Mouse (Mus musculus) liver, postnatal 0 days (tissue): ENCODE measurements at regions not wholly inside any gene's neighbourhood (a gene's known extent, or its start where the extent isn't known, plus 50 kb on each side); places are given as distances from the start of the nearest gene placed in this dataset.

ENCODE experiments used
- ATAC-seq: fragments of 200-750 bp; cut with Nextera tagmentation; 2 replicates; pipeline ENCODE4 v1.8.0; 2017; ENCODE audit warnings: mild to moderate bottlenecking, moderate library complexity
- DNase-seq: peaks from one replicate; pipeline ENCODE4 v3.0.0-alpha.2; 2016
- H3K27ac ChIP-seq: fragments of 300-500 bp; sonication (generic); 2 replicates; pipeline ENCODE4 v1.5.1; 2014; ENCODE audit warnings: antibody characterized with exemption, moderate library complexity, mild to moderate bottlenecking, low read depth
- H3K27me3 ChIP-seq: fragments of 300-500 bp; sonication (generic); 2 replicates; pipeline ENCODE4 v1.6.1; 2014; ENCODE audit warnings: low read length, control low read depth, mixed read lengths; ENCODE audit not compliant: insufficient read depth
- H3K36me3 ChIP-seq: fragments of 300-500 bp; sonication (generic); replicated peaks from 2 replicates; pipeline ENCODE4 v1.6.1; 2014; ENCODE audit warnings: mild to moderate bottlenecking, control low read depth, low read length, moderate library complexity, mixed read lengths; ENCODE audit not compliant: insufficient read depth
- H3K4me1 ChIP-seq: fragments of 300-500 bp; sonication (generic); 2 replicates; pipeline ENCODE4 v1.6.1; 2014; ENCODE audit warnings: antibody characterized with exemption, mild to moderate bottlenecking, control low read depth; ENCODE audit not compliant: insufficient read depth
- H3K4me2 ChIP-seq: fragments of 300-500 bp; sonication (generic); 2 replicates; pipeline ENCODE4 v1.6.1; 2014; ENCODE audit warnings: low read depth, mild to moderate bottlenecking, low read length, moderate library complexity, mixed read lengths
- H3K4me3 ChIP-seq: fragments of 300-500 bp; sonication (generic); 2 replicates; pipeline ENCODE4 v1.5.1; 2014; ENCODE audit warnings: low read depth, low read length
- H3K9ac ChIP-seq: fragments of 300-500 bp; sonication (generic); replicated peaks from 2 replicates; pipeline ENCODE4 v1.6.1; 2014; ENCODE audit warnings: mild to moderate bottlenecking, moderate library complexity
- H3K9me3 ChIP-seq: fragments of 300-500 bp; sonication (generic); 2 replicates; pipeline ENCODE4 v1.6.1; 2016; ENCODE audit warnings: mild to moderate bottlenecking, control low read depth, low read length, mixed read lengths
- CTCF ChIP-seq: sonication (generic); IDR thresholded peaks from 2 replicates; pipeline ENCODE4 v1.5.1; 2016; ENCODE audit warnings: antibody characterized with exemption, low read depth
- EP300 ChIP-seq: IDR thresholded peaks from 2 replicates; pipeline ENCODE4 v1.6.1; 2016; ENCODE audit warnings: antibody characterized with exemption, low read depth, mild to moderate bottlenecking
- WGBS: fragments of 180-500 bp; shearing (Covaris S2); extraction: QIAGEN DNeasy Blood & Tissue Kit; methylation state at CpG from one replicate; pipeline ENCODE4 v1.1.7; 2014; ENCODE audit not compliant: insufficient replicate concordance; 5-methylcytosine and 5-hydroxymethylcytosine counted together

DNA sequence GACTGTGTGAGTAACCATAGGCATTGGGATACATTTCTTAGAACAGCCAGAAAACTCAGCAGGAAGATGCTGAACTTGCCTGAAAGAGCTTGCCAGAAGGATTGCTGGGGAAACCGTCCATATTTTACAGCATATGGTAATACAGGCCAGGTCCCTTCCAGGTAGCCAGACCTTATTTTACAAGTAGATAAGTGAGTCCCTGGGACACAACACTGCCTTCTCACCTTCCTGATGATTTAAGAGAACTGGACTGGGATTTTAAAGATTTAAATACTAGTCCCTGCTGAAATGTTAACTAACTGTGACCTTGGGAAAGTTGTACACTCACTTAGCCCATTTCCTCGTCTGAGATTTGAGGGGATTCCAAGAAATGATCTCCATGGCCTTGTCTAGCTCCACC lies 302.9 kb downstream of the Flrt2 start:
- TF ChIP-seq CTCF (no peak), EP300 (no peak)
- Histone ChIP-seq H3K27ac (no peak overlapping the region), H3K4me3 (no peak overlapping the region), H3K9me3 (no peaks in the 10 kb centered on the region), H3K4me2 (no peak overlapping the region), H3K4me1 (no peaks in the 10 kb centered on the region), H3K36me3 (no peaks in the 10 kb centered on the region), H3K27me3 (no peaks in the 10 kb centered on the region), H3K9ac (no peak overlapping the region)
- DNase-seq (no peak), ATAC-seq (no peak)
- 62% methylated on average over 2 of the region's 2 CpGs for WGBS

DNA sequence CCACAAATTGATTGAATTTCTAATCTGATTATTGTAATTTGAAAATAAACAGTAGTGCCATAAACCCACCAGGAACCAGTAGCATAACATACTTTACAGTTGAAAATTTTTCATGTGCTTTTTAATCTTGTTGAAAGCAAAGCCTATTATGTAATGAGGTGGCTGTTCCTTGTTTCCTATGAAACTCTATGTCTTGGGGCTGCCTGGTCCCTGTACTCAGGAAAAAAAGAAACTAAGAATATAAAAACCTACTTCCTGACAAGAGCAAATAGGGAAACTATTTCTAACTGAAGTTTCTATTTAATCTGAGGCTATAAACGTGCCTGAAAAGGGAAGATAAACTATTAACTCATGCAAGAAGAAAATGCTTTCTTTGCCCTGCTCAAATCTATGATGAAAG lies 338.2 kb downstream of the Flrt2 start:
- no peaks in the 10 kb centered on the region for H3K36me3 ChIP-seq
- ATAC-seq = no peak

DNA sequence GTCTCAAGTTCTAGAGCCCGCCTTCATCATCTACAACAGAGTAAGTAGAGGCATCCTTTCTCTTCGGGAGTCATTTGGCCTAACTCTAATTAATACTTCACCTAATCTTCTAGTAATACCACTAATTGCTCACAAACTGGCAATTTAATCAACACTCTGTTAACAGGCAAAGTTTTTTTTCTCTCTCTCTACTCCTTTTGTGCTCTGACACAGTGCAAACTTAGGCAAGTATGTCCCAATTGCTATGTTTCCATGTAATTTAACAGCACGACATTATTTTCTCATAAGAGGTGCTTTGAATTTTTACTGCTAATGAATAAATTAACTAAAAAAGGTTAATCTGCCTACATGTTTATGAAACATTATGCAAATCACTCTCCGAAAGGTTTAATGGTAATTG lies 383.3 kb downstream of the Flrt2 start:
- TF ChIP-seq CTCF (no peak), EP300 (no peak)
- DNase-seq (no peak), ATAC-seq (no peak)
- H3K9me3 ChIP-seq = no peaks in the 10 kb centered on the region
- H3K4me2 ChIP-seq = no peak overlapping the region
- 72% methylated on average over 4 of the region's 4 CpGs for WGBS
- H3K36me3 ChIP-seq = no peaks in the 10 kb centered on the region
- no peak overlapping the region for H3K4me3 ChIP-seq
- H3K4me1 ChIP-seq = no peaks in the 10 kb centered on the region
- no peaks in the 10 kb centered on the region for H3K27me3 ChIP-seq
- no peak overlapping the region for H3K27ac ChIP-seq
- H3K9ac ChIP-seq = no peak overlapping the region

More for the DNA sequence above, 338.2 kb downstream of the Flrt2 start:
- Histone ChIP-seq H3K9me3 (no peaks in the 10 kb centered on the region), H3K4me1 (no peaks in the 10 kb centered on the region), H3K27me3 (no peaks in the 10 kb centered on the region), H3K4me2 (no peak overlapping the region), H3K9ac (no peak overlapping the region), H3K27ac (no peak overlapping the region), H3K4me3 (no peak overlapping the region)
- WGBS = 5% methylated on average over 1 of the region's 1 CpGs
- TF ChIP-seq CTCF = no peak
- no peak for TF ChIP-seq EP300
- DNase-seq = no peak

DNA sequence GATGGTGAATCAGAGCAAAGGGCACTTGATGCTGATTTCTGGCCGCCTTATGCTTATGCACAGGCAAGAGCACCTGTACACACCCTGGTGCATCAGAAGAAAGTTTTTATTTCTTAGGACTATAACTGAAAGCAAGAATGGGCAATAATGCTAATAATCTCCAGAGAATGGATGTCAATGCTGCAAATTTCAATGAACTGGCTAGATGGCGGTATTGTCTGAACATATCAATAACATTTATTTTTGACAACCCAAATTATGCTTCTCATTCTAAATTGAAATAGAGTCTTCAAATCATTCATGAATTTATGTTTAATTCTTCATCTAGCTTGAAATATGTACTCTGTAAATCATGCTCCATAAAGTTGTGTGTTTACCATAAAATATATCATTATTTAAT lies 399.0 kb downstream of the Flrt2 start:
- no peaks in the 10 kb centered on the region for H3K9me3 ChIP-seq
- WGBS = 89% methylated on average over 2 of the region's 2 CpGs
- ATAC-seq (no peak), DNase-seq (no peak)
- H3K36me3 ChIP-seq = no peaks in the 10 kb centered on the region
- TF ChIP-seq CTCF = no peak
- TF ChIP-seq EP300 = no peak
- no peak overlapping the region for H3K27ac ChIP-seq
- no peaks in the 10 kb centered on the region for H3K4me1 ChIP-seq
- no peak overlapping the region for H3K4me2 ChIP-seq
- H3K9ac ChIP-seq = no peak overlapping the region
- H3K27me3 ChIP-seq = no peaks in the 10 kb centered on the region
- H3K4me3 ChIP-seq = no peak overlapping the region

DNA sequence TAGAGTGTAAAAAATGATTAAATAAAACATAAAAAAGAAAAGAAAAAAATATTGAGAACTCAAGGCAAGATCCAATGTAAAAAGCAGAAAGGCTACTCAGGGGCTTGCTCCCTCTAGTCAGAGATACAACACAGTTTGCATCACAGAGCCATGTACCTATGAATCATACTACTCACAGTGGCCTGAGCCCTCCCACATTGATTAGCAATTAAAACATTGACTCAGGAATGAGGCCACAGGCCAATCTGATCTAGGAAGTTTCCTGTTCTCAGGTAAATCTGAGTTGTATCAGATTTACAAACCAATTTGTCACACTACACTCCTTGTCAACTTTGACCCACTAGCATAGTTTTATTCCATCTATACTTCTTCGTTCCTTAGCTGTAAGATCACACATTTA lies 414.2 kb downstream of the Flrt2 start:
- Histone ChIP-seq H3K4me2 (no peak overlapping the region), H3K4me3 (no peak overlapping the region), H3K9me3 (no peaks in the 10 kb centered on the region), H3K27ac (no peak overlapping the region), H3K9ac (no peak overlapping the region), H3K36me3 (no peaks in the 10 kb centered on the region), H3K4me1 (no peaks in the 10 kb centered on the region), H3K27me3 (no peaks in the 10 kb centered on the region)
- ATAC-seq = no peak
- WGBS = 66% methylated on average over 1 of the region's 1 CpGs
- no peak for DNase-seq
- TF ChIP-seq EP300 (no peak), CTCF (no peak)

DNA sequence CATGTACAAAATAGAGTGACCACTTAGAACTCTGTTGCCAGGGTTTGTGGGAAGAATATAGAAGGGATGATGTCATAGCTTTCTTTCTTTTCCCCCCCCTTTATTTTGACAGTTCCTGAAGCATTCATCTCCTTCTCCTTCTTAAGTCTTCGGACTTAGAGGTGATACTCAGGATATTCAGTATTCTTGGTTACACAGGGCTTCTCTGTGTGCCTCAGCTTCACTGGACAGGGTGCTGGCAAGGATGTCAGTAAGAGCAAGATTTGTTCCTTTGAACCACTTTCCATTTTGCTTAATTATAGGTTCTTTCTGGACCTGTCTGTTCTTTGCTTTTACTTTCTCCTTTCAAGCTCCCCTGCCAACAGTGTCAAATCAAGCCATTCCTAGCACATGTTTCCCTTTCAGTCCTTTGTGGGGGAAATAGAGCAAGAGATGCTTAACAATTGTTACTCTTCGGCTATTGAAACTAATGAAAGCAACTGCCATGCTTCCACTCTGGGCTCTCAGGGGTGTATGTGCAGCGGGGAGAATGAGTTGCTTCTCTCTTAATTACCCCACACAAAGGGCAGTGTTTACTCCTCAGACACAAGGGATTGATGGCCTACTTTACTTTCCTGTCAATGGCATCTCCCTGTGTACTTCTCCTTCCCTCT lies 422.8 kb downstream of the Flrt2 start:
- Histone ChIP-seq H3K4me3 (no peak overlapping the region), H3K4me2 (no peak overlapping the region), H3K27me3 (no peaks in the 10 kb centered on the region), H3K9me3 (no peaks in the 10 kb centered on the region), H3K4me1 (no peaks in the 10 kb centered on the region), H3K9ac (no peak overlapping the region), H3K27ac (no peak overlapping the region), H3K36me3 (no peaks in the 10 kb centered on the region)
- TF ChIP-seq EP300 = no peak
- TF ChIP-seq CTCF = no peak
- ATAC-seq (no peak), DNase-seq (no peak)
- WGBS = 54% methylated on average over 3 of the region's 3 CpGs

DNA sequence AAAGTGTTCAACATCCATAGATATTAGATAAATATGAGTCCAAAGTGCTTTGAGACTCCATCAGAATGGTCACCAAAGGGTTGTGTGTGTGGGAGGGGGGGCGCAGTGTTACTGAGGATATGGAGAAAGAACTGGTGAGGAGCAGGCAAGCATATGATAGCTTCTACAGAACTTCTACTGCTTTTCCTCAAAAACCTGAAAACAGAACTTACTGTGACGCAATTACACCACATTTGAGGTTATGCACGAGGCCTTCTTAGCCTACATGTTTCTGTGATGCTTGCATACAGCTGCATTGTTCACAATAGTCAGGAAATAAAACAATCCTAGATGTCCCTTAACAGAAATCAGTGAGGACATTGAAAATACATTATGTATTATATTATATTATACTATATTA lies 425.5 kb downstream of the Flrt2 start:
- H3K27me3 ChIP-seq = no peaks in the 10 kb centered on the region
- WGBS = 51% methylated on average over 3 of the region's 3 CpGs
- no peaks in the 10 kb centered on the region for H3K36me3 ChIP-seq
- H3K4me2 ChIP-seq = no peak overlapping the region
- H3K27ac ChIP-seq = no peak overlapping the region
- ATAC-seq (no peak), DNase-seq (no peak)
- H3K9ac ChIP-seq = no peak overlapping the region
- H3K9me3 ChIP-seq = no peaks in the 10 kb centered on the region
- TF ChIP-seq EP300 = no peak
- H3K4me3 ChIP-seq = no peak overlapping the region
- H3K4me1 ChIP-seq = no peaks in the 10 kb centered on the region
